Mouse (Mus musculus): ENCODE measurements around the gene Tmc4.

Gene Tmc4

GRCm38 (mm10) chr7:3692382-3692986, 15.1 kb upstream of the Tmc4 start, which contains the start of gene Tsen34:
Gene Tsen34, plus strand, starts transcription at chr7:3692863.
- DNase-seq: no peak

GRCm38 (mm10) chr7:3691919-3692318, 14.6 kb upstream of the Tmc4 start:
- no peak for DNase-seq

- DNase-seq: peak; percentile 66
Observed at GRCm38 (mm10) chr7:3685400-3686187, 8.2 kb upstream of the Tmc4 start.

- DNase-seq: no peak
Observed at GRCm38 (mm10) chr7:3684698-3685097, 7.3 kb upstream of the Tmc4 start.

GRCm38 (mm10) chr7:3683908-3684550, 6.7 kb upstream of the Tmc4 start:
- no peak for DNase-seq

GRCm38 (mm10) chr7:3676371-3676770, 982 bp downstream of the Tmc4 start:
- DNase-seq: no peak

- DNase-seq: no peak
Observed at GRCm38 (mm10) chr7:3675228-3675548, 2.2 kb downstream of the Tmc4 start.

- peak; percentile 78 for DNase-seq
Observed at GRCm38 (mm10) chr7:3674507-3675227, 2.7 kb downstream of the Tmc4 start.

GRCm38 (mm10) chr7:3666921-3667391, 10.4 kb downstream of the Tmc4 start:
- no peak for DNase-seq

GRCm38 (mm10) chr7:3665215-3666114, 11.9 kb downstream of the Tmc4 start, which contains the start of gene Leng1:
Gene Leng1, minus strand, starts transcription at chr7:3665840.
- peak; percentile 95 for DNase-seq

- no peak for DNase-seq
Observed at GRCm38 (mm10) chr7:3664524-3665214, 12.7 kb downstream of the Tmc4 start.

- no peak for DNase-seq
Observed at GRCm38 (mm10) chr7:3658578-3658977, 18.8 kb downstream of the Tmc4 start.

GRCm38 (mm10) chr7:3656966-3657365, 20.4 kb downstream of the Tmc4 start:
- DNase-seq: no peak

GRCm38 (mm10) chr7:3646641-3647040, 30.7 kb downstream of the Tmc4 start:
- DNase-seq: no peak

GRCm38 (mm10) chr7:3646188-3646587, 31.2 kb downstream of the Tmc4 start:
- DNase-seq: no peak

- no peak for DNase-seq
Observed at GRCm38 (mm10) chr7:3645488-3646025, 31.8 kb downstream of the Tmc4 start.

- DNase-seq: peak; percentile 99
Observed at GRCm38 (mm10) chr7:3644672-3645487, 32.5 kb downstream of the Tmc4 start, which contains the start of gene Cnot3. Gene Cnot3, plus strand, starts transcription at chr7:3645268.

- no peak for DNase-seq
Observed at GRCm38 (mm10) chr7:3644348-3644671, 33.0 kb downstream of the Tmc4 start.

- no peak for DNase-seq
Observed at GRCm38 (mm10) chr7:3643843-3644242, 33.5 kb downstream of the Tmc4 start.

GRCm38 (mm10) chr7:3643412-3643811, 33.9 kb downstream of the Tmc4 start:
- DNase-seq: no peak
